Mouse (Mus musculus) G1E (cell line): ENCODE results near the gene Fam129c.

ENCODE experiments used
- CTCF ChIP-seq: IDR thresholded peaks from 2 replicates; pipeline ENCODE4 v1.5.1; 2012; ENCODE audit warnings: low read depth, low read length, inconsistent platforms, mixed read lengths
- GATA1 ChIP-seq: IDR thresholded peaks from 2 replicates; pipeline ENCODE4 v1.6.1; 2012; ENCODE audit warnings: borderline replicate concordance, low read length, inconsistent platforms, mixed read lengths
- POLR2AphosphoS5 ChIP-seq: IDR thresholded peaks from 2 replicates; pipeline ENCODE4 v1.6.1; 2012; ENCODE audit warnings: low read depth, low read length, inconsistent platforms; ENCODE audit not compliant: insufficient replicate concordance
- TAL1 ChIP-seq: conservative IDR thresholded peaks from 2 replicates; pipeline ENCODE4 v1.6.1; 2012; ENCODE audit warnings: low read depth, low read length, inconsistent platforms, mixed read lengths

GRCm38 (mm10) chr8:71604021-71604420 is 6.6 kb downstream of the Fam129c start:
- TF ChIP-seq GATA1 (no peak), TAL1 (no peak), CTCF (no peak), POLR2AphosphoS5 (no peak)
